Mouse (Mus musculus) stomach, embryonic 14.5 days (tissue): Measurements from ENCODE around the gene Olfr1028. TPM values are rescaled to one million over a fixed set of nuclear protein-coding genes. Genes with fewer than 3 reads are reported as not detected.

Experiments
- ATAC-seq: fragments of 200-750 bp; cut with Nextera tagmentation; 2 replicates; pipeline ENCODE4 v1.8.0; 2017; ENCODE audit warnings: low read depth, moderate TSS enrichment; ENCODE audit not compliant: insufficient number of reproducible peaks, insufficient read depth, low FRiP score
- H3K27ac ChIP-seq: fragments of 300-500 bp; sonication (generic); 2 replicates; pipeline ENCODE4 v1.5.1; 2014; ENCODE audit warnings: mild to moderate bottlenecking, low read length, moderate library complexity, mixed read lengths
- H3K27me3 ChIP-seq: fragments of 300-500 bp; sonication (generic); 2 replicates; pipeline ENCODE4 v1.6.1; 2014; ENCODE audit warnings: low read length, control low read depth, mixed read lengths; ENCODE audit not compliant: control insufficient read depth, insufficient read depth
- H3K36me3 ChIP-seq: fragments of 300-500 bp; sonication (generic); 2 replicates; pipeline ENCODE4 v1.6.1; 2014; ENCODE audit warnings: mild to moderate bottlenecking, control low read depth, low read length, moderate library complexity, mixed read lengths; ENCODE audit not compliant: control insufficient read depth, insufficient read depth
- H3K4me1 ChIP-seq: fragments of 300-500 bp; sonication (generic); 2 replicates; pipeline ENCODE4 v1.6.1; 2014; ENCODE audit warnings: low read length, control low read depth, mixed read lengths; ENCODE audit not compliant: control insufficient read depth, insufficient read depth
- H3K4me2 ChIP-seq: fragments of 300-500 bp; sonication (generic); replicated peaks from 2 replicates; pipeline ENCODE4 v1.6.1; 2014; ENCODE audit warnings: low read depth, low read length, control low read depth
- H3K4me3 ChIP-seq: fragments of 300-500 bp; sonication (generic); 2 replicates; pipeline ENCODE4 v1.5.1; 2014; ENCODE audit warnings: low read depth, low read length, control low read depth
- H3K9ac ChIP-seq: fragments of 300-500 bp; sonication (generic); replicated peaks from 2 replicates; pipeline ENCODE4 v1.6.1; 2014; ENCODE audit warnings: low read depth, mild to moderate bottlenecking, control low read depth, low read length, moderate library complexity, mixed read lengths
- H3K9me3 ChIP-seq: fragments of 300-500 bp; sonication (generic); 2 replicates; pipeline ENCODE4 v1.6.1; 2016; ENCODE audit warnings: low read depth, low read length, control low read depth; ENCODE audit not compliant: control insufficient read depth
- WGBS: fragments of 180-500 bp; shearing (Covaris S2); extraction: QIAGEN DNeasy Blood & Tissue Kit; methylation state at CpG from one replicate; pipeline ENCODE4 v1.1.7; 2014; 5-methylcytosine and 5-hydroxymethylcytosine counted together
- polyA plus RNA-seq: library from polyadenylated mRNA; unstranded; fragments of >200 nt; fragmentation: Nextera tagmentation; extraction: Ambion mirVana; gene quantifications from 2 replicates; pipeline ENCODE4 v1.2.1, GENCODE M21; 2014

Olfr1028 gene
- not detected in 2 replicates for polyA plus RNA-seq

DNA sequence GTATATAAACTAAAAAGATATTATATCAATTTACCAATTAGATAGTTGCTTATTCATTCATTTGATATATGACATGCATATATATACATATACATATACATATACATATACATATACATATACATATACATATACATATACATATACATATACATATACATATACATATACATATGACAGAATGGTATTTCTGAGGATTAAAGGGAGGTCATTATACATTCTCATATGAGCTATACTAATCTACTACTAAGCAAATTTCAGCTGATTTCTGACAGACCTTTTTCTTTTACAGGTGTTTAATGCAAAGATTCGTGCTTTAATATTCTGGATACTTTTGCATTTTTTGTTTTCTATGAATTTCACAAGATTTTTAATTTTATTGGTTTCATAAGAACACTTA lies at the start of gene Olfr1028:
Gene Olfr1028 (plus strand): TSS at position 301 of the 400 bp plus-strand sequence.
- no peak for ATAC-seq
- 88% methylated on average over 1 of the region's 1 CpGs for WGBS
- Histone ChIP-seq H3K27ac (no peak within 1 kb of the TSS), H3K4me1 (no peaks in the 10 kb centered on the region), H3K4me2 (no peak within 1 kb of the TSS), H3K9me3 (no peaks in the 10 kb centered on the region), H3K27me3 (no peaks in the 10 kb centered on the region), H3K4me3 (no peak within 1 kb of the TSS), H3K36me3 (no peaks in the 10 kb centered on the region), H3K9ac (no peak within 1 kb of the TSS)

- 78% methylated on average over 3 of the region's 3 CpGs for WGBS
- H3K27me3 ChIP-seq, result no peaks in the 10 kb centered on the region
- no peak for ATAC-seq
These were observed 45.3 kb upstream of the Olfr1028 start, which contains the start of gene Olfr1024 for GRCm38 (mm10) chr2:85904952-85905351. Olfr1024 (minus strand) TSS chr2:85905052.

GRCm38 (mm10) chr2:85913197-85913596 lies 37.0 kb upstream of the Olfr1028 start:
- Histone ChIP-seq H3K27ac (no peak overlapping the region), H3K36me3 (no peaks in the 10 kb centered on the region), H3K27me3 (no peaks in the 10 kb centered on the region), H3K9ac (no peak overlapping the region), H3K9me3 (no peaks in the 10 kb centered on the region), H3K4me2 (no peak overlapping the region), H3K4me3 (no peak overlapping the region), H3K4me1 (no peaks in the 10 kb centered on the region)
- ATAC-seq, result no peak

More at GRCm38 (mm10) chr2:85904952-85905351, 45.3 kb upstream of the Olfr1028 start, which contains the start of gene Olfr1024:
- Histone ChIP-seq H3K9me3 (no peaks in the 10 kb centered on the region), H3K4me3 (no peak within 1 kb of the TSS), H3K4me1 (no peaks in the 10 kb centered on the region), H3K36me3 (no peaks in the 10 kb centered on the region), H3K4me2 (no peak within 1 kb of the TSS), H3K27ac (no peak within 1 kb of the TSS), H3K9ac (no peak within 1 kb of the TSS)

DNA sequence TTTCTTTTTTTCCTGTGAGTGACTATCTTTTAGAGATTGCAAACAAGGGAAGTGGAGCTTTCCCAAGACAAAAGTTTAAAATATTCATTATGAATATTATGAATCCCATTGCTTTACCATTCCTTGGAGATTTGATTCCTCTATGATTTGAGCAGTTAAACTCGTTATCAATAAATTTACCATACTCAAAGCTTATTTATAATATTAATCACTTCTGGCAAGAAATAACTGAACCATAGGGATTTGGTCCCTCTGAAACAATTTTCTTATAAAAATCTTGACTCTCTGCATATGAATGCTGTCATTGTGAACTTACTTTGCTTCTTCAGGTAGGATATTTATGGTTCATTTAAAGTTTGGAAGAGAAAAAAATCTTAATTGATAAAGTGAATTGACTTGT lies 35.3 kb upstream of the Olfr1028 start, which contains the start of gene Olfr1025-ps1:
Gene Olfr1025-ps1 (plus strand): TSS at position 301 of the 400 bp plus-strand sequence.
- H3K4me1 ChIP-seq, result no peaks in the 10 kb centered on the region
- no peak within 1 kb of the TSS for H3K9ac ChIP-seq
- ATAC-seq, result no peak
- 67% methylated on average over 1 of the region's 1 CpGs for WGBS
- no peak within 1 kb of the TSS for H3K27ac ChIP-seq
- H3K27me3 ChIP-seq, result no peaks in the 10 kb centered on the region
- no peaks in the 10 kb centered on the region for H3K9me3 ChIP-seq
- no peak within 1 kb of the TSS for H3K4me2 ChIP-seq
- H3K36me3 ChIP-seq, result no peaks in the 10 kb centered on the region
- no peak within 1 kb of the TSS for H3K4me3 ChIP-seq

DNA sequence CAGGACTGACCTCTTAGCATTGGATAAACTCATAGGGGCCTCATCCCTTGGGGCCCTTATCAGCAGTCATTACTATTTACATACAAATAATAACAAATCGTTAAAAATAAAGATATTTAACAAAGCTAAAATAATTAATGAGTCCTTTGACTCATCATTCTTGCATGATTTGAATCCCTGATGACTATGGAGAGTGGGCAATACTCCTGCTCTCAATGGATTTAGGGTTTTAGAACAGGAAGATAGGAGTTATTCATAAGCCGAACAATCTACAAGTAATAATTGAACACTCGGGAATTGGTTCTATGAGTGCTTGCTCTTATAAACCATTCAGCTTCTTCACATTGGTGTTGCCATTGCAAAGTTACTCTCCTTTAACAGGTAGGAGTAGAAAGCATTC lies 29.0 kb upstream of the Olfr1028 start, which contains the start of gene Olfr1026:
Gene Olfr1026 (plus strand): TSS at position 301 of the 400 bp plus-strand sequence.
- 93% methylated on average over 3 of the region's 3 CpGs for WGBS
- Histone ChIP-seq H3K9ac (no peak within 1 kb of the TSS), H3K27me3 (no peaks in the 10 kb centered on the region), H3K9me3 (no peaks in the 10 kb centered on the region), H3K36me3 (no peaks in the 10 kb centered on the region), H3K4me3 (no peak within 1 kb of the TSS), H3K4me1 (no peaks in the 10 kb centered on the region), H3K4me2 (no peak within 1 kb of the TSS), H3K27ac (no peak within 1 kb of the TSS)
- no peak for ATAC-seq

DNA sequence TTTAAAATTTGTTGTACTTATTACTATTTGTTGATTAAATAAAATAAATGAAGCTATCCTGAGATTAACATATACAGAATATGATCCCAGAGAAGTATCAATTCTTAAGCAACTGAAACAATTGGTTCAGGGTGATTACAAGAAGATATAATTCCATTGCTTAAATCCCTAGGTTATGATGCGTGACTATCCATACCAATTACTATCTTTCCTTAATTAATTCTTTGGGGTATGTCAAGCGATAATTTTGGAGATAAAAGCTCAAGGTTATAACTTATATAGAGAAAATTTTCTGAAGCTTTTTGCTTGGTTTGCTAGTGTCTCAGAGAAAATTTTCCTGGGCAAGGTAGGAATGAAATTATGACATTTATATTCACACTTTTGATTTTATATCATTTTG lies 23.4 kb downstream of the Olfr1028 start, which contains the start of gene Olfr1029:
Gene Olfr1029 (plus strand): TSS at position 301 of the 400 bp plus-strand sequence.
- H3K9ac ChIP-seq, result no peak within 1 kb of the TSS
- WGBS, result 86% methylated on average over 2 of the region's 2 CpGs
- H3K27me3 ChIP-seq, result no peaks in the 10 kb centered on the region
- no peak for ATAC-seq
- no peak within 1 kb of the TSS for H3K27ac ChIP-seq
- H3K9me3 ChIP-seq, result no peaks in the 10 kb centered on the region
- no peaks in the 10 kb centered on the region for H3K4me1 ChIP-seq
- no peak within 1 kb of the TSS for H3K4me3 ChIP-seq
- no peak within 1 kb of the TSS for H3K4me2 ChIP-seq
- H3K36me3 ChIP-seq, result no peaks in the 10 kb centered on the region

GRCm38 (mm10) chr2:85978976-85979375 lies 28.7 kb downstream of the Olfr1028 start, which contains the start of gene Olfr1030:
Olfr1030 (plus strand) TSS chr2:85979276.
- 75% methylated on average over 1 of the region's 1 CpGs for WGBS
- no peak for ATAC-seq

GRCm38 (mm10) chr2:85990004-85990403 lies 39.8 kb downstream of the Olfr1028 start, which contains the start of gene Olfr1031:
Olfr1031 (plus strand) TSS chr2:85990304.
- Histone ChIP-seq H3K4me3 (no peak within 1 kb of the TSS), H3K27me3 (no peaks in the 10 kb centered on the region), H3K9ac (no peak within 1 kb of the TSS), H3K4me1 (no peaks in the 10 kb centered on the region), H3K27ac (no peak within 1 kb of the TSS), H3K4me2 (no peak within 1 kb of the TSS), H3K9me3 (no peaks in the 10 kb centered on the region), H3K36me3 (no peaks in the 10 kb centered on the region)
- ATAC-seq, result no peak
- WGBS, result 65% methylated on average over 3 of the region's 3 CpGs

More at GRCm38 (mm10) chr2:85978976-85979375, 28.7 kb downstream of the Olfr1028 start, which contains the start of gene Olfr1030:
- H3K27me3 ChIP-seq, result no peaks in the 10 kb centered on the region
- no peak within 1 kb of the TSS for H3K9ac ChIP-seq
- H3K36me3 ChIP-seq, result no peaks in the 10 kb centered on the region
- no peak within 1 kb of the TSS for H3K27ac ChIP-seq
- H3K4me3 ChIP-seq, result no peak within 1 kb of the TSS
- H3K4me2 ChIP-seq, result no peak within 1 kb of the TSS
- H3K9me3 ChIP-seq, result no peaks in the 10 kb centered on the region
- H3K4me1 ChIP-seq, result no peaks in the 10 kb centered on the region
